Mouse (Mus musculus) cerebellum, adult 18-20 months (tissue): ENCODE data around the gene Gprc5c.
A peak's percentile ranks its signal among the peaks of the same experiment; 100 is the strongest.
"Not testable (repeated sequence)": the region's sequence is repeated elsewhere in the genome, so short reads cannot be mapped to it uniquely, and the experiment has no call there.

ENCODE experiments used
- DNase-seq, 2 experiments: peaks; one replicate each; pipeline ENCODE4 v3.0.0; 2021

Gprc5c gene

DNA sequence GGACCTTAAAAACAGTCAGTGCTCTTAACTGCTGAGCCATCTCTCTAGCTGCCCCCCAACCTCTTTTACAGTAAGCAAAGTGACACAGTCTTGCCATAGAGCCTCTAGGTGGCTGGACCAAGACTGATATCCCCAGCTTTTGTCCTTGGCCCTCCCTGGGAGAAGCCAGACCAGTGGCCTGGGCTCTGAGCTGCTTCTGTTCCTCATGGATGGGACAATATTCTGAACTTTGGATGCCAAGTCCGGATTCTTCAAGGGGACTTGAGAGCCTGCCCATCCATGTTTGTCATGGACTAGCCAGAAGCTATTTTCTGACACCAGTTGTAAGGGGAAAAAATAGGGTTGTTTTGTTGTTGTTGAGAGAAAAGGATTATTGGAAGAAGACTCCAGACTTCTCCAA, 18.8 kb downstream of the Gprc5c start:
- no peak for DNase-seq

DNA sequence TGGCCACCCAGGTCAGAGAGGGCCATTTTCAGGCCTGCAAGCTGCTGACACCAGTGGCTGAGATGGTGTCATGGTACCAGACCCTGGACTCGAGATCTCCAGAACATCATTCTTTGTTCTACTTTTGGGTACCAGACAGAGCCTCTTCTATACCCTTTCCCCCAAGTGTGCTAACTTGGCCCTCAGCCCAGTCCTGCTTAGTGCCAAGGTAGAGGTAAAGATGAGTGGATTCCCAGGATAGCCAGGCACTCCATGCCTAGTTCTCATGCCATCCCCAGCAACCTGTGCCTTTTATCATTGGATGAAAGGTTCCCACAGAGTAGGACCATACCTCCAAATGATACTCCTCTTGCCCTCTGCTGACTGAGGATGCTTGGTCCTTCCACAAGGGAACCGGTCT, 20.6 kb downstream of the Gprc5c start:
- no peak for DNase-seq

- DNase-seq = no peak
These were observed 22.3 kb downstream of the Gprc5c start for GRCm38 (mm10) chr11:114873022-114873817.

DNA sequence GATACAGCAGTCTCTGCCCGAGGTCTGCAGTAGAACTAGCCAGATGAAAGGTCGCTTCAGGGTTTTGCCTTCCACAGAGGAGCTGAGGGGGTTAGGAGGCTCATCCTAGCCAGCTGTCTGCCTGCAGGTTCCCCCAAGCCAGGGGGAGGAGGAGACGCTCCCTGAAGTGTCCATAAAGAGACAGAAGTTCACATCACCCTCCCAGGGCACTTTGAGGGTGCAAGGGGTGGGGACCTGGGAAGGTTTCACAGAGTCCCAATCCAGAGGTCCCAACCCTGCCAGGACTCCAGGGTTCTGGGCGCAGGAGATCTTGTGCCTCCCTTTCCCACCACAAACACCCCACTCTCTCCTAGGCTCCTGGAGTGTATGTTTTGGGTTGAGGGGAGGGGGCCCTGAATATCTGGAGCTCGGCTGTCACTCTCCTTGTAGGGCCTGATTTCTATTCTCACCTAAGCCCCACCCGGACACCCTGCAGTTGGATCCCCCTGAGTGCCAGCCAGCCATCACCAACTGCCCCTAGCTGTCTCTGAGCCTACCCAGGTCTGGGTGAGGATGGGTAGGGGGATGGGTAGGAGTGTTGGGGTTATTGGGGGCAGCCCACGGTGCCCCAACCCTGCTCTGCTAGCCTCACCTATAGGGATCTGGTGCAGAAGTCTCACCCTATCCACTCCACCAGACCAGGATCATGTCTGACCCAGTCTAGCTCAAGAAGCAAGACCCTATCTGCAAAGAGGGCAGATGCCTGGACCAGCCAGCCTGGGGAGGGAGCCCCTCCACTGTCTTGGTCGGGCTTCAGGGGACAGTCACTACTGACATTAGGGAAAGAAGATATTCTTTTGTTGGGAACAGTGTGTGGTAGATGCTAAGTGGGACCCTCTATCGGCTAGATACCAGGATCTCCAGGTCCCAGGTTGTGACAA, 23.5 kb downstream of the Gprc5c start:
- DNase-seq = no peak

DNA sequence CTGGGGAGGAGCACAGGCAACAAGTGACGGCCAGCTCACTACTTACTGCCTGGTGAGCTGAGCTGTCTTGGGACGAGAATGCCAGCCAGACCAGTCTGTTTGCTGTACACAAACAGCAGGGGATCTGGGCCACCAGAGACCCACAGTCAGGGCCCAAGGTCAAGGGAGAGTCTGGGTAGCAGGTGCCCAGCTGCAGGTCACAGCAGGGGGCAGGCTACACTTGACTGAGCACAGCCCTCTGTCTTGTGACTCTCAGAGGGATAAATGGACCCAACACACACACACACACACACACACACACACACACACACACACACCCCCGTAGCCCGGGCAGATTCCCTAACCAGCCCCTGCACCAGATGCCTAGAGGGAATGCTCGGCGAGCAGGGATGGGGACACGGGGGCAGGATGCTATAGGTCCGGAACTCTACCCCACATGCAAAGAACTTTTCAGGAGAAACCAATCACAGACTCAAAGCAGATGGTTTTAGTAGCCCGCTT, 24.4 kb downstream of the Gprc5c start:
- DNase-seq = peak in 1 of 2 experiments; percentile 51

- DNase-seq = no peak
These were observed 25.2 kb downstream of the Gprc5c start for GRCm38 (mm10) chr11:114876176-114876575.

- peak in 1 of 2 experiments; percentile 40 for DNase-seq
These were observed 25.7 kb downstream of the Gprc5c start for GRCm38 (mm10) chr11:114876621-114877020.

DNA sequence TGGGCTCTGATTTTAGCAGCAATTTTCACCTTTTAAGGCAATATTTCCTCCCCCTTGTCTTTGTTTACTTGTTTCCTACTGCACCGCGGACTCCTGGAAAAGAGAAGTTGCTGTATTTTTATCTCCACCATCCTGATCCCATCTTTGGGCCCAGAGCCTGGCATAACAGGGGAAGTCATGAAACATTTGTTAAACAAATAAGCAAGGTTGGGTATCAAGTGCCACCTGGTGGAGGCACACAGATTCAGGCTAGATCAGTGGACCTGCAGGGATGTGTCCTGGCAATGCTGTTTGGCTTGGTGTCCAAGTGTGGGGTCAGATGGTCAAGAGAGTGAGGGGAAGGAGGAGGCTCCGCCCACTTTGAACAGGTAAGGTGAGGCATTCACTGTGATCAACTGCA, 26.2 kb downstream of the Gprc5c start:
- peak; percentile 81 to 87 for DNase-seq

- DNase-seq = no peak
These were observed 28.7 kb downstream of the Gprc5c start for GRCm38 (mm10) chr11:114879666-114880065.

- no peak for DNase-seq
These were observed 29.2 kb downstream of the Gprc5c start for GRCm38 (mm10) chr11:114880185-114880584.

DNA sequence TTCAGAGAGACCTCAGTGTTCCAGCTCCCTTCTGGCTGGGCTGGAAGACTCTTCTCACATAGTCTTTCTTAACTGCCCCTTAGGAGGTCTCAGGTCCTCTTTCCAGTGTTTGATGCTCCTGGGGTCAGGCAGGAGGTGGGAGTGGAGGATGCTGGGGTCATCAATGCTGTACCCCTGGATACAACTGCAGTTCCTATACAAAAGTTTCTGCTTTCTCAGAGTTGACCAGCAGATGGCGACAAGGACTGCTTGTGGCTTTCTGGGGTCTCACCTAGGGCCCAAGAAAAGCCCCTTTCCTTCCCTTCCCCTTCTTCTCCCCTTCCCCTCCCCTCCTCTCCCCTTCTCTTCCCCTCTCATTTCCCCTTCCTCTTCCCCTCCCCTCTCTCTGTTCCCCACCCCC, 29.6 kb downstream of the Gprc5c start:
- DNase-seq = peak; percentile 59

- peak; percentile 51 to 56 for DNase-seq
These were observed 32.4 kb downstream of the Gprc5c start for GRCm38 (mm10) chr11:114883251-114883789.

DNA sequence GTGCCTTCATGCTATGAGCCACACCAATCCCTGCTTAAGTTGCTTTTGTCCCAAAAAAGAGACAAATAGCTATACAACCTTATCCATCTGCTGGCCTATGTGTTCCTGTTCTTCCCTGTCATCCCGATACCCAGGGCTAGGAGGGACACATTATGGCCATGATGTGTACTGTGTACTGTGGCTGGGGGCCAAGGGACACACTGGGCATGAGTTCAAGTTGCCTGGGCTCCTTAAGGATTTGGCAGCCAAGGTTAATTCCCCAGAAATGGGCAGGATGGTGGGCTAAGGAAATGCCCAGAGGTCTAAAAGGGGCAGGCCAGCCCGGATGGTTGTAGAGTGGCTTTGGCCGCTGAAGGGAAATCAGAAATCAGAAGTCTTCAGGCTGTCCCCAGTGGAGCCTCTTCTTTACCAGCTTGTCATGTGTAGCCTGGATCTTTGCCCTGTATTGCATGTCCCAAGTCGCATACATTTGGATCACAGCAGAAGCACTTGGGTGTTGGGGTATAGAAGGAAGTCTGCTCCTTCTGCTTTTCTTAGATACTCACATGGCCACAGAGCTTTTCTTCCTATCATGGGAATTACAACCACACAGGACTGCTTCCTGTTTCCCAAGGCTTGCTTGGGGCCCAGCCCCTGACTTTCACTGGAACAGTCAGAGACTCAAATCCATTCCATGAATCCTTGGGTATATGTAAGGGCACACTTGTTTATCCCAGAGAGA, 33.6 kb downstream of the Gprc5c start:
- peak; percentile 67 for DNase-seq

- DNase-seq = no peak
These were observed 39.1 kb downstream of the Gprc5c start, which contains the start of gene Cd300a for GRCm38 (mm10) chr11:114889991-114890518. TSS of gene Cd300a (plus strand) at chr11:114890041.

GRCm38 (mm10) chr11:114890542-114890941, 39.6 kb downstream of the Gprc5c start:
- no peak for DNase-seq

GRCm38 (mm10) chr11:114896085-114896484, 45.1 kb downstream of the Gprc5c start:
- DNase-seq = no peak

GRCm38 (mm10) chr11:114898026-114898425, 47.1 kb downstream of the Gprc5c start:
- no peak for DNase-seq

DNA sequence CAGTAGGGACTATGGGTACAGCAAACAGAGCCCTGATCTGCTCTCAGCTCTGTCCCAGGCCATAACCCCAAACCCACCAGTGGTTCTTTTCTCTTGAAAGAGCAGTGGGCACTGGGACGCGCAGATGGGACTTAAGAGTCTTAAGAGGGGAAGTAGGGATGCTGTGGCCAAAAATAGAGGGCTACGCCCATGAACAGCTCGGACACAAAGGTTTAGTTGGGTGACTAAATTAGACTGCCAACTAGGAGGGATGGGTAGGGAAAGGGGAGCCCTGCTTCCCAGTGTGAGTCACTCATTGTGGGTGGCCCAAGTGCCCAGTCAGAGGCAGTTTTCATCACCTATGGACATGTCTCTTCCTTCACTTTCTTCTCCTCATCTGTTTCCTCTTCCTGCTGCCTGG, 52.3 kb downstream of the Gprc5c start:
- DNase-seq = no peak

DNA sequence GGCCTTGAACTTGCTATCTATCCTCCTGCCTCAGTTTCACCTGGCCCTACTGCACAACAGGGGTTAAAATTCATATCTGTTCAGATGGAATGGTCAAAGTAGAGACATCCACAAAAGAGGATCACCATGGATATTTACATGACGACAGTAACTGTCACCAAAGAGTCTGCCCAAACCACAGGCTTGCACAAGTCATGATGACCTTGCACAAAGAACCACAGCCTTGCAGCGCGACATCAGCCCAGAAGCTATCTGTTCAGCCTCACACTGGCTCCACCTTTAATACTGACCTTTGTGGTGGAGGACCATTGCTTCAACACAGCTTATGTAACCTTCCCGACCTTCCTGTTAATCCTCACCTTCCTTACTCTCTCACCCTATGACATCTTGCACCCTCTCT, 56.6 kb downstream of the Gprc5c start:
- no peak for DNase-seq

DNA sequence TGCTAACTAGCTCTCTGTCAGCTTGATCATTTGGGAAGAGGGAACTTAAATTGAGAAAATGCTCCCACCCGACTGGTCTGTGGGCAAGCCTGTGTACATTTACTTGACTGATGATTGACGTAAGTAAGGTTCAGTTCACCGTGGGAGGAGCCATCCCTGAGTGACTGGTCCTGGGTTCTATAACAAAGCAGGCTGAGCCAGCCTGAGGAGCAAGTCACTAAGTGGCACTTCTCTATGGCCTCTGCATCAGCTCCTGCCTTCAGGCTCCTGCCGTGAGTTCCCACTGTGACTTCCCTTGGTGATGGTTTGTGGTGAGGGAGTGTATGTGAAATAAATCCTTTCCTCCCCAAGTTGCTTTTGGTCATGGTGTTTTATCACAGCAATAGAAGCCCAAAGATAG, 57.1 kb downstream of the Gprc5c start:
- no peak for DNase-seq

DNA sequence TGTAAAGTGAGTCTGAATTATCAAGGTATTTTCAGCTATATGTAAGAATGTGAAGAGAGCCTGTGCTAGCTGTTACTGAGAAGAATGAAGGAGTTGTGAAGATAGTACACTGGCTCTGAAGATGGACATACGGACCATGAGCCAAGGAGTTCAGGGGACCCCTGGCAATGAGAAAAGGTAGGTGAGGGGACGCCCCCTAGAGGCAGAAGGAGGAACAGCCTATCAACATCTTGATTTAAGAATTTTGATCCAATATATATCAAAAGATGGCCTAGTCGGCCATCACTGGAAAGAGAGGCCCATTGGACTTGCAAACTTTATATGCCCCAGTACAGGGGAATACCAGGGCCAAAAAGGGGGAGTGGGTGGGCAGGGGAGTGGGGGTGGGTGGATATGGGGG, 58.6 kb downstream of the Gprc5c start:
- DNase-seq = not testable (repeated sequence)

GRCm38 (mm10) chr11:114912847-114913246, 61.9 kb downstream of the Gprc5c start:
- peak; percentile 88 to 91 for DNase-seq
